Comparison of ENCODE assay signal across 9 mouse cellular contexts in the genomic region with DNA sequence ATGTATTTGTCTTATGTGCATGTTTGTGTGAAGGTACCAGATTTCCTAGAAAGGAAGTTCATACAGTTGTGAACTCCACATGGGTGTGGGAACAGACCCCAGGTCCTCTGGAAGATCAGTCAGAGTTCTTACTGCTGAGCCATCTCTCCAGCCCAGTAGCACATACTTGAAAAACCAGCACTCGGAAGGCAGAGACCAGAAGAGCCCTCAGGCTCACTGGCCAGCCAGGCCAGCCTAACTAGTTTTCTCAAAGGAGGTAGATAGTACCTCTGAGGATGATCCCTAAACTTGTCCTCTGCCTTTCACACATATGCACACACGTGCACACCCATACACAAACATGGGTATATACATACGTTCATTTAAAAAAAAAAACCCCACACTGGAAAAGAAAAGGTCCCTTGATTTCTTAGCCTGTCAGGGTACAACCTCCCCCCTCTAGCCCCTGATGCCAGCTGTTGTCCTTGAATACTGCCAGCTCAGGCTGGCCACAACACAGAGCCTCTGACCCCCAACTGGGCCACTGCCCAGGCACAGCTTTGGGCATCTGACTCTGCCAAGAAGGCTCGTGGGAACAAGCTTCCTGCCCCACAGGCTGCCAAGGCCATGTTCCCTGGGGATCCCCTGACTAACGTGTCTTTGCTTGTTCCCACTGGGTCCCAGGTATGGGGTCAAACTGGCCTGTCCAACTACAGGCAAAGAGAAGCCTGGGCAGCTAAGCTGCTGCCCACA. TPM values are rescaled to one million over a fixed set of nuclear protein-coding genes. Genes with fewer than 3 reads are reported as not detected.
DNase-seq lines count a peak whose midpoint lies in the region; ATAC-seq and TF ChIP-seq lines count a peak whose summit lies in the region.
"Had no signal": no experiment of that assay in that cellular context is flagged by ENCODE, and none has a peak within 500 bp of the region (broad histone marks: within the 10 kb centered on the region; RNA-seq: fewer than 3 reads in every experiment).

No protein-coding gene starts in this region.

- peaks cover 9% of the 10 kb centered on the region for H3K4me1 ChIP-seq in lung, adult 2 months (ENCODE audit: control insufficient read depth, insufficient read depth, low read length)

- DNase-seq in cerebellum, adult 11 months, result peak; percentile 16
- DNase-seq in 3134 (ENCODE audit: extremely low read depth, insufficient read length, low spot score), result peak; percentile 76
- DNase-seq in layer of hippocampus, adult 18-20 months (ENCODE audit: low spot score in 2 of 2), result peak; percentile 48 to 67
- peak; percentile 66 for DNase-seq in right cerebral cortex, adult 18-20 months
- DNase-seq in lung, postnatal 14 days, result no peak
- no peak for DNase-seq in lung, adult 2 months

- no peak for TF ChIP-seq CTCF in lung, adult 2 months (IDR thresholded peaks at IDR 0.05; ENCODE audit: insufficient read depth, low read length)

- WGBS in lung, adult 2 months, result 54% methylated on average over 5 of the region's 5 CpGs

- ATAC-seq in cerebellum, adult (ENCODE audit: insufficient number of reproducible peaks, low FRiP score, low TSS enrichment), result no peak
- peak; percentile 13; the same call in 1 of the 2 replicates for ATAC-seq in frontal cortex, adult (ENCODE audit: low TSS enrichment)

- no peak for TF ChIP-seq POLR2A in lung, adult 2 months (IDR thresholded peaks at IDR 0.05; ENCODE audit: borderline replicate concordance, extremely low read depth, low read depth, low read length)

- H3K4me3 ChIP-seq in lung, adult 2 months (replicated peaks; ENCODE audit: extremely low read depth, low read depth, low read length), result no peak overlapping the region
- H3K4me3 ChIP-seq: liver, embryonic 15.5 days had no signal

RNA-seq across cellular contexts. Expression of gene Olfml2a, which starts 21.5 kb away (rescaled TPM):
- 1 to 10 TPM; 1.2 to 1.3 TPM for total RNA-seq in layer of hippocampus, adult 18-20 months (2021)
- polyA plus RNA-seq in lung, adult 2 months (2012; rRNA removed), result 9.7 and 11.3 TPM in 2 replicates

RNA-seq across cellular contexts. Expression of gene Nr6a1, which starts 25.8 kb away (rescaled TPM):
- total RNA-seq in layer of hippocampus, adult 18-20 months (2021), result 1 to 10 TPM; 7.2 to 8.5 TPM
- 3.3 and 6.5 TPM in 2 replicates for polyA plus RNA-seq in lung, adult 2 months (2012; rRNA removed)

RNA-seq across cellular contexts. Expression of gene Wdr38, which starts 44.0 kb away (rescaled TPM):
- under 1 TPM; 0.71 to 0.79 TPM for total RNA-seq in layer of hippocampus, adult 18-20 months (2021)
- 4.4 and 4.5 TPM in 2 replicates for polyA plus RNA-seq in lung, adult 2 months (2012; rRNA removed)

RNA-seq across cellular contexts. Expression of gene Arpc5l, which starts 51.8 kb away (rescaled TPM):
- total RNA-seq in layer of hippocampus, adult 18-20 months (2021), result 10 to 100 TPM; 91.3 to 96.4 TPM
- polyA plus RNA-seq in lung, adult 2 months (2012; rRNA removed), result 27.7 and 28.3 TPM in 2 replicates

RNA-seq across cellular contexts. Expression of gene Rpl35, which starts 52.1 kb away (rescaled TPM):
- total RNA-seq in layer of hippocampus, adult 18-20 months (2021), result 100 to 1,000 TPM; 283 to 295 TPM
- polyA plus RNA-seq in lung, adult 2 months (2012; rRNA removed), result 121 and 126 TPM in 2 replicates

Comparison
In these comparisons a context has a peak if more than half of its experiments do, and no peak if none do; other contexts are left out.
1. DNase-seq: peak in cerebellum, adult 11 months (single experiment), 3134 (single experiment), layer of hippocampus, adult 18-20 months (2 of 2) and right cerebral cortex, adult 18-20 months (single experiment); none in lung, postnatal 14 days (single experiment) and lung, adult 2 months (single experiment).